Mouse (Mus musculus): Measurements from ENCODE around the gene Hace1.

The Hace1 gene

GRCm38 (mm10) chr10:45698930-45699329, 121.3 kb downstream of the Hace1 start:
- DNase-seq (ENCODE audit: inconsistent ontology term), result no peak

GRCm38 (mm10) chr10:45706849-45707248, 129.2 kb downstream of the Hace1 start:
- DNase-seq (ENCODE audit: inconsistent ontology term), result no peak

- DNase-seq (ENCODE audit: inconsistent ontology term), result no peak
Observed at GRCm38 (mm10) chr10:45710848-45711247, 133.2 kb downstream of the Hace1 start.

- no peak for DNase-seq (ENCODE audit: inconsistent ontology term)
Observed at GRCm38 (mm10) chr10:45711348-45711747, 133.7 kb downstream of the Hace1 start.
